Mouse (Mus musculus): ENCODE data around the gene Gm17359. TPM values are rescaled to one million over a fixed set of nuclear protein-coding genes. Genes with fewer than 3 reads are reported as not detected.

Gm17359 gene
- polyA plus RNA-seq, 2 experiments: not detected

DNA sequence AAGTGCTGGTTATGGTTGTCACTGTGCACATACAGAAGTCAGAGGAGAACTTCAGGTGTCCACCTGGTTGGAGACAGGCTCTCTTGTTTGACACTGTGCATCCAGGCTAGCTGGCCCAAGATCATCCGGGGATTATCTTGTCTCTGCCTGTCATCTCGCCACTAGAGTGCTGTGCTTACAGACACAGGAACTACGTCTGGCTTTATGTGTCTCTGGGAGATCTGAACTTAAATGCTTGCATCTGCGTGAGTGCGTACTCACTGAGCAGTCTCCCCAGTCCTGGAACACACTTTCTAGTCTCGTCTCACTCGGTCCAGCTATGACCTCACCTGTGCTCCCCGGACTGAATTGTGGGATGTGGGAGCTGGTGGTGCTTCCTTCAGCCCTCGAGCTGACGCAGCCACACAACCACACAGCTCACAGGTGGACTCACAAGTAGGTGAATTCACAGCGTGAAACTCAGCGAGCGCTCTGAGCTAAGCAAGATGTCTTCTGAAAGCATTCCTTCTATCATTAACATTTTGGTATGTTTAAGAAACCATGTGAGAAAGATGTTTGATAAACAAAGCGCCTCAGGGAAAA is 42.9 kb downstream of the Gm17359 start:
- TF ChIP-seq CTCF (IDR thresholded peaks at IDR 0.05; ENCODE audit: low read depth) (no peak), EP300 (IDR thresholded peaks at IDR 0.05; ENCODE audit: low read depth) (no peak)
- 61% methylated on average over 14 of the region's 14 CpGs for WGBS (ENCODE audit: insufficient replicate concordance)
- no peak overlapping the region for H3K27ac ChIP-seq
- no peaks in the 10 kb centered on the region for H3K36me3 ChIP-seq (replicated peaks; ENCODE audit: control insufficient read depth, insufficient read depth, low read depth)
- no peak for DNase-seq (ENCODE audit: low read depth in 3 of 3, low spot score in 3 of 3)
- H3K27me3 ChIP-seq (ENCODE audit: control insufficient read depth, insufficient read depth, low read length): no peaks in the 10 kb centered on the region
- H3K4me1 ChIP-seq (replicated peaks; ENCODE audit: control insufficient read depth in 2 of 2, insufficient read depth in 2 of 2, low read length in 1 of 2): peaks cover 0 to 5% of the 10 kb centered on the region in 2 experiments; a peak in 2 of 4 replicates
- H3K4me3 ChIP-seq (ENCODE audit: insufficient read depth in 1 of 2, low read depth in 2 of 2, low read length in 2 of 2): no peak overlapping the region
- H3K9me3 ChIP-seq (ENCODE audit: control insufficient read depth, low read length): no peaks in the 10 kb centered on the region
- H3K4me2 ChIP-seq (ENCODE audit: low read depth): no peak overlapping the region
- no peak overlapping the region for H3K9ac ChIP-seq (replicated peaks)
- no peak for ATAC-seq (ENCODE audit: insufficient read depth)

DNA sequence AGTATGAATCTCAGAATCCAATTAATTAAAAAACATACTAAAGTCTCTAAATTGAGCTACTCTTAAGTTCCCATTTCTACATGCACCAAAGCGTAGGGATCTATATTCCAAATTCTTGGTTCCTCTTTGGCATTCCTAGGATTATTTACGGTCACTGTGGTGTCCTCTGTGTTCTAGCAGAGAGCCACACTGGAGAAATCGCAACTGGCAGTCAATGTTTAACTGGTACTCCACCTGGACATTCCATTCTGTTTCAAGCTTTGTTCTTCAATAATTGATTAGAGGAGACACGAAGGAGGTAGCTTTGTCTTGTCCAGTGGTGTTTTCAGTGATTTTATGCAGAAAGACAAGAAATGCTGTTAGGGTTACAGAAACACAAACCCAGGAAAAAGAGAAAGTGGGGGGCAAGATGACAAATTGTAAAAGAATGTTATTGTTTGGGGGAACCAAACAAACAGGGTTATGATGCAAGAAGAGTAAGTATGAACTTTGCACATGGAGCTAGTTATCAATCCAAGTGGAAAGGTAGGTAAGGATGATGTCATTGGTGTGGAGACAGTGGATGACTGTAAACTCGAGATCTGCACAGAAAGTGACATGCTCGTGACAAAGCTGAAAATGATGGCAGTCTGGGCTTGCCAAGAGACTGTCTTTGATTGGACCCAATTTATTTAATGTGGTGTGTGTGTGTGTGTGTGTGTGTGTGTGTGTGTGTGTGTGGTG is 43.6 kb downstream of the Gm17359 start:
- TF ChIP-seq EP300 (IDR thresholded peaks at IDR 0.05; ENCODE audit: low read depth) (no peak), CTCF (IDR thresholded peaks at IDR 0.05; ENCODE audit: low read depth) (no peak)
- H3K27me3 ChIP-seq (ENCODE audit: control insufficient read depth, insufficient read depth, low read length): no peaks in the 10 kb centered on the region
- H3K4me2 ChIP-seq (ENCODE audit: low read depth): peak overlapping the region; percentile 20; the same call in 1 of the 2 replicates
- peak in 1 of 3 experiments; percentile 4 for DNase-seq (ENCODE audit: low read depth in 3 of 3, low spot score in 3 of 3)
- H3K4me3 ChIP-seq (ENCODE audit: insufficient read depth in 1 of 2, low read depth in 2 of 2, low read length in 2 of 2): no peak overlapping the region
- H3K27ac ChIP-seq: no peak overlapping the region
- no peaks in the 10 kb centered on the region for H3K36me3 ChIP-seq (replicated peaks; ENCODE audit: control insufficient read depth, insufficient read depth, low read depth)
- ATAC-seq (ENCODE audit: insufficient read depth): peak; percentile 58; the same call in 1 of the 2 replicates
- no peak overlapping the region for H3K9ac ChIP-seq (replicated peaks)
- H3K4me1 ChIP-seq (replicated peaks; ENCODE audit: control insufficient read depth in 2 of 2, insufficient read depth in 2 of 2, low read length in 1 of 2): peaks cover 0 to 5% of the 10 kb centered on the region in 2 experiments; a peak in 2 of 4 replicates
- H3K9me3 ChIP-seq (ENCODE audit: control insufficient read depth, low read length): no peaks in the 10 kb centered on the region
- 53% methylated on average over 6 of the region's 6 CpGs for WGBS (ENCODE audit: insufficient replicate concordance)

DNA sequence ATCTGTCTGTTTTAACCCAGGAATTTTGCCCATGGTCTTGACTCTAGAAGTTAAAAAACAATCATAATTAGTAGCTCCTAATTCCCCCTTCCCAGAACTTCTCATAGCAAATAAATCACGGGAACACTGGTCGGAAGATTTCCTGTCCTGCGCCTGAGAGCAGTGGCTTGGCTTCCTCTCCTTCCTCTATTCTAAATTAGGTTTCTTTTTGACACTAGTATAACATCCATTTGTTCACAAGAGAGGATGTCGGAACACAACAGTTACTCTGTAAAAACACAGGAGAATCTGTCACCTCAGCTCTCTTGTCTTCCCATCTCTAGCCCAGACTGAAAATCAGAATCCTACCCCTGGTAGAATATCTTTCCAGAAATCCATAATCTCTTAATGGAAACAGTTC is 44.9 kb downstream of the Gm17359 start:
- ATAC-seq (ENCODE audit: insufficient read depth) (no peak), DNase-seq (ENCODE audit: low read depth in 3 of 3, low spot score in 3 of 3) (no peak)
- TF ChIP-seq EP300 (IDR thresholded peaks at IDR 0.05; ENCODE audit: low read depth) (no peak), CTCF (IDR thresholded peaks at IDR 0.05; ENCODE audit: low read depth) (no peak)
- Histone ChIP-seq H3K4me1 (replicated peaks; ENCODE audit: control insufficient read depth in 2 of 2, insufficient read depth in 2 of 2, low read length in 1 of 2) (peaks cover 0 to 5% of the 10 kb centered on the region in 2 experiments; a peak in 2 of 4 replicates), H3K36me3 (replicated peaks; ENCODE audit: control insufficient read depth, insufficient read depth, low read depth) (no peaks in the 10 kb centered on the region), H3K27ac (no peak overlapping the region), H3K27me3 (ENCODE audit: control insufficient read depth, insufficient read depth, low read length) (no peaks in the 10 kb centered on the region), H3K9ac (replicated peaks) (no peak overlapping the region), H3K4me2 (ENCODE audit: low read depth) (no peak overlapping the region), H3K4me3 (ENCODE audit: insufficient read depth in 1 of 2, low read depth in 2 of 2, low read length in 2 of 2) (no peak overlapping the region), H3K9me3 (ENCODE audit: control insufficient read depth, low read length) (no peaks in the 10 kb centered on the region)
- WGBS (ENCODE audit: insufficient replicate concordance): 13% methylated on average over 4 of the region's 4 CpGs

DNA sequence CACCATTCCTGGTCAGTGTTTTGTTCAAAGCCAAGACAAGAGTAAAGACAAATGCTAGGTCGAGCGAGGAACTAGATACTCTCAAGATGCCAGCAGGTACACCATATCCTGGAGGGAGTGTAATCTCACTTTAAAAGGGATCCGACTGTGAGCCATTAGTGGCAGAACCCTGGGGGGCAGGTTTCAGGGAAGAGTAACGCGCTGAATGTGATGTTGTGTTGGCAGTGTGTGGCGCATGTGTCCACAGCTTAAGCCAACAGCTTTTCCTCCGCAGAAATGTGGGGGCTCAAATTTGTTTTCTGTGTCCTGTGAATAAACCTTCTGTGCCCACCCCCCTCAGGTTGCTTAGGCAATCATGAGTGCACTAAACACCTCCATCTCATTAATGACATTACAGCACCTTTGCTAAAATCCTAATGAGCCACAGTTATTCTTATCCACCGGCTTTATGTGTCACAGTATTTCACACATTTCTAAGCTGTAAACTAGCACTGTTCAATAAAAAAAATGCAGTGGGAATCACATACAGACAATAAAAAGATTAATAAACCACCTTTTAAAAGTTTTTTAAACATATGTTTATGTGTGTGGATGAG is 49.1 kb downstream of the Gm17359 start:
- Histone ChIP-seq H3K4me2 (ENCODE audit: low read depth) (no peak overlapping the region), H3K4me1 (replicated peaks; ENCODE audit: control insufficient read depth in 2 of 2, insufficient read depth in 2 of 2, low read length in 1 of 2) (no peaks in the 10 kb centered on the region; a peak in 1 of 4 replicates), H3K9me3 (ENCODE audit: control insufficient read depth, low read length) (no peaks in the 10 kb centered on the region), H3K9ac (replicated peaks) (no peak overlapping the region), H3K36me3 (replicated peaks; ENCODE audit: control insufficient read depth, insufficient read depth, low read depth) (no peaks in the 10 kb centered on the region), H3K27ac (no peak overlapping the region), H3K4me3 (ENCODE audit: insufficient read depth in 1 of 2, low read depth in 2 of 2, low read length in 2 of 2) (no peak overlapping the region), H3K27me3 (ENCODE audit: control insufficient read depth, insufficient read depth, low read length) (no peaks in the 10 kb centered on the region)
- TF ChIP-seq CTCF (IDR thresholded peaks at IDR 0.05; ENCODE audit: low read depth) (no peak), EP300 (IDR thresholded peaks at IDR 0.05; ENCODE audit: low read depth) (no peak)
- DNase-seq (ENCODE audit: low read depth in 3 of 3, low spot score in 3 of 3) (no peak), ATAC-seq (ENCODE audit: insufficient read depth) (no peak)
- 39% methylated on average over 8 of the region's 8 CpGs for WGBS (ENCODE audit: insufficient replicate concordance)

DNA sequence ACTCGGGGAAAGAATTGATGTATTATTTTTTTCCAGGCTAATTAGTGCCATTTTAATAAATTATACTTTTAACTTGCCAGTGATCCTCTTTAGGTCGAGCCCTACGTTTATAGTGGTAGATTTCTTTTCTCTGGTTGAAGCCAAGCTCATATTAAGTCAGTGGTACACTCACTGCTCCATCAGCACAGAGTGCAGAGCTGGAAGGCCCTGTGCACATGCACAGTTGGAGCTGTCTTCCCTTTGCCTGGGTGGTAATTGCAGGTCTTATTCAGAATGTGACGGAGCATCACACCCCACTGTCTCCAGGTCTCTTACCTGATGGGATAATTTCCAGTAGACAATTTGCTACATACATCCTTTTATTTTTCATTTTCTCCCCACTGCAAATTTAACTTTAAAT is 52.6 kb downstream of the Gm17359 start:
- Histone ChIP-seq H3K4me3 (ENCODE audit: insufficient read depth in 1 of 2, low read depth in 2 of 2, low read length in 2 of 2) (no peak overlapping the region), H3K36me3 (replicated peaks; ENCODE audit: control insufficient read depth, insufficient read depth, low read depth) (no peaks in the 10 kb centered on the region), H3K9me3 (ENCODE audit: control insufficient read depth, low read length) (no peaks in the 10 kb centered on the region), H3K4me1 (replicated peaks; ENCODE audit: control insufficient read depth in 2 of 2, insufficient read depth in 2 of 2, low read length in 1 of 2) (no peaks in the 10 kb centered on the region), H3K4me2 (ENCODE audit: low read depth) (no peak overlapping the region), H3K27ac (no peak overlapping the region), H3K27me3 (ENCODE audit: control insufficient read depth, insufficient read depth, low read length) (no peaks in the 10 kb centered on the region), H3K9ac (replicated peaks) (no peak overlapping the region)
- WGBS (ENCODE audit: insufficient replicate concordance): 54% methylated on average over 4 of the region's 4 CpGs
- no peak for TF ChIP-seq EP300 (IDR thresholded peaks at IDR 0.05; ENCODE audit: low read depth)
- no peak for TF ChIP-seq CTCF (IDR thresholded peaks at IDR 0.05; ENCODE audit: low read depth)
- DNase-seq (ENCODE audit: low read depth in 3 of 3, low spot score in 3 of 3) (no peak), ATAC-seq (ENCODE audit: insufficient read depth) (no peak)

Measured in liver, embryonic 14.5 days (tissue).